Mouse (Mus musculus) ES-Bruce4 (cell line): ENCODE data around the gene Rnd1.

Experiments
- CTCF ChIP-seq: IDR thresholded peaks from one replicate; pipeline ENCODE4 v1.8.1; 2011; ENCODE audit warnings: low read depth, low read length
- POLR2A ChIP-seq: IDR thresholded peaks from one replicate; pipeline ENCODE4 v1.8.1; 2011; ENCODE audit warnings: low read length; ENCODE audit not compliant: insufficient read depth

DNA sequence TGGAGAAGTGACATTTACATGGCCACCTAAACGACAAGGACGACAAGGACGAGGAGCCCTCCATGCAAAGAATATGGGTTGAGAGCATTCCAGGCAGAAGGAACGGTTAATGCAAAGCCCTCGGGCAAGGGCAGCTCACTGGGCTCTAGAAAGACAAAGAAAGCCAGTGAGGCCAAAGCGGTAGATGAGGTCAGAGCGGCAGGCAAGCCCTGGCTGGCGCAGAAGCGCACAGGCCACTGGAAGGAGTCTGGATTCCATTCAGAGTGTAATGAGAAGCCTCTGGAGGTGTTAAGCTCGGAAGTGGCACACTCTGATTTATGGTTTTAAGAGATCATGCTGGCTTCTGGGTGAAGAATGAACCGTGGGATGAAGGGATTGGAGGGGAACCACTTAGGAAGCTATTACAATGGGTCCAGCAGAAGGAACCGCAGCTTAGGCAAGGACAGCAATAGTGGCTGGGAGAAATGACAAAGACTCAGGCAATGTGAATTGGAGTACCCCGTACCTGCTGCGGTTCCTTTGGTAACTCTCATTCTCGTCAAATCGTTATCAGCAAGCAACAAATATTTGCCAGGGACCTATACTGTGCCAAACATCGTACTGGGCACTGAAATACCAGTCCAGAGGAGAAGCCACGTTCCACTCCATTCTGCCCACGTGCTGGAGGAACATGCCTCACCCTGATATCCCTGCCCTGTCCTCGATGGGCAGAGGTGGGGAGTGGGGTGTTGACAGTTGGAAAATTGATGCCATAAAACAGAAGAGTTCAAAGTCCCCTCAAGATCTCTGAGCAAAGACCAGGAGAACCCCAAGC is 60.7 kb downstream of the Rnd1 start:
- TF ChIP-seq CTCF = no peak
- no peak for TF ChIP-seq POLR2A
